Mouse (Mus musculus) macrophage (primary cell): ENCODE measurements around the gene Ifit1bl1. TPM values are rescaled to one million over a fixed set of nuclear protein-coding genes. Genes with fewer than 3 reads are reported as not detected.
"Not testable (repeated sequence)": the region's sequence is repeated elsewhere in the genome, so short reads cannot be mapped to it uniquely, and the experiment has no call there.

Experiments
- H3K27ac ChIP-seq: fragments of 350-480 bp; formaldehyde crosslinking; 2 replicates; pipeline ENCODE4 v1.9.0; 2021
- H3K36me3 ChIP-seq: fragments of 350-480 bp; formaldehyde crosslinking; 2 replicates; pipeline ENCODE4 v1.9.0; 2021; ENCODE audit errors: inconsistent target
- H3K4me3 ChIP-seq: fragments of 350-480 bp; formaldehyde crosslinking; 2 replicates; pipeline ENCODE4 v1.9.0; 2021; ENCODE audit errors: inconsistent target
- H3K79me2 ChIP-seq: fragments of 350-480 bp; formaldehyde crosslinking; 2 replicates; pipeline ENCODE4 v1.9.0; 2021; ENCODE audit errors: inconsistent target
- WGBS: methylation state at CpG from one replicate; pipeline ENCODE4 v1.1.7; 2026; ENCODE audit warnings: inconsistent platforms; ENCODE audit not compliant: missing documents; 5-methylcytosine and 5-hydroxymethylcytosine counted together
- polyA plus RNA-seq: library from polyadenylated mRNA; stranded (reverse); fragments of 250-400 nt; gene quantifications from 3 replicates; pipeline ENCODE4 v1.2.4, GENCODE M21; 2018; ENCODE audit warnings: inconsistent platforms

Ifit1bl1 gene
- polyA plus RNA-seq, 1 experiment from 2014 or later: 6.7 TPM

DNA sequence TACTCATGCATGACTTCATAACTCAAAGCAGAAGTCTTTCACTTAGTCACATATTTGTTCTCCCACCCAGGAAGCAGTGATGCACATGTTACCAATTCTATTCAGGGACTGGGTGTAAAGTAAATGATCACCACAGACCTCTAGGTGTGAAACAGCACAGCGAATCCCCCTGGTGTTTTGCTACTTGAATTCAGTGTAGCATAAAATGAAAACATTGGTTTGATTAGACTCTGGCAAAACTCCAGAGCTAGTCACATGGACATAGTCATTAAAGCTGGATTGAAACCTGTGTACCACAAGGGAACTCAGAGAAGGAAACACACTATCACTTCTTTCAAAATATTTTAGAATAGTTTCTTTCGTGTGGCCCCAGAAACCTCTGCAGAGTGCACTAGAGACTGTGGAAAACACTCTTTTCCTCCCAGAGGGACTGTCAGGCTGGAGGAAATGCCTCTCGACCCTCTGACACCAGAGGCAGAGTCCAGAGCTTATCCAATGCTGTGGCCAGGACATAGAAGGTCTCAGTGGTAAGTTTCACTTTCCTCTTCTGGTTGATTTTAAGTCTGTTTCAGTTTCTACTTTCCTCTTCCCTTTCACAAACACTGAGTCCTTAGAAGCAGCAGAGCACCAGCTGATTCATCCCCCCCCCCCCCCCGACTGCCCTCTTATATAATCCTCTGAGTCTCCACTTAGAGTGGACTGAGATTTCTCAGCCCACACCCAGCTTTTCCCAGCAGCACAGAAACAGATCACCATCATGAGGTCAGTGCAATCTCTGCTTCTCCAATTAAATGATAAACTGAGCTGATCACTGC is 5.7 kb upstream of the Ifit1bl1 start, which contains the start of gene Ifit3b:
Gene Ifit3b, plus strand, starts transcription at position 734 of the 815 bp plus-strand sequence.
- H3K36me3 ChIP-seq: not testable (repeated sequence)
- peak within 1 kb of the TSS; percentile 9 for H3K4me3 ChIP-seq
- H3K79me2 ChIP-seq: peaks cover 32% of the 10 kb centered on the region; the same call in 1 of the 2 replicates
- WGBS: 34% methylated on average over 3 of the region's 4 CpGs
- H3K27ac ChIP-seq: peak within 1 kb of the TSS; percentile 84

DNA sequence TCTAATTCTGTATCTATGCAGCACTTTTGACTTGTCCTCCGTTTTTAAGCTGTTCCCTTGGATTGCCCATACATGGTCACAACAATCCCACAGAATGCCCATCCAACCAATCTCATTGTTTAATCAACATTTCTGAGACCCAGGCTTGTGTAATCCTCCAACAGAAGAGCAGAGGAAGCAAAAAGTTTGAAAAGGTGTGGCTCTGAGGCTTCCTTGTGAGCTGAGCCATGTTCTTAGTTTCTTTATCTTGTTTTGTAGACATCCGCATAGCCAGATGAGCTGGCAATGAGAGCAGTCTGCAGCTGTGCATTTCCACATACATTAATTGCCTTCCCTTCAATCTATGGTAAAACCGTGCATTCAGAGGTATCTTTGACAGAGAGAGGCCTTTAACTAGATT is 3.7 kb upstream of the Ifit1bl1 start:
- Histone ChIP-seq H3K27ac (no peak overlapping the region), H3K36me3 (no peaks in the 10 kb centered on the region), H3K79me2 (peaks cover 34% of the 10 kb centered on the region; the same call in 1 of the 2 replicates), H3K4me3 (no peak overlapping the region)
- WGBS: 92% methylated on average over 3 of the region's 3 CpGs

DNA sequence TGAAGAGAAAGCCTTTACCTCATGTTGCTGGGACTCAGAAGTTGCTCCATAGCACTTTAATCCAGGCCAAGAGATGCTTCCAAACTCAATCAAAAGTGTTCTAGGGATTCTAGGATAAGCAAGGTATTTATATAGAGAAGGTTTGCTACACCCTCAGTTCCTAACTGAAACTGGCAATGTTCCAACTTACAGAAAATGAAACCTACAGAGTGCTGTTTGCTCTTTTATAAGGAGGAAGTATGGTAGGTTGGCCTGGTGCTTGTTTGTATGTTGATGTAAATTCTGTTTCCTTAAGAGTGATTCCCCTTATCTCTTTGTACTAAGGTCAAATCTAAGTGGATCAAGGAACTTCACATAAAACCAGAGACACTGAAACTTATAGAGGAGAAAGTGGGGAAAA is 2.5 kb downstream of the Ifit1bl1 start:
- H3K36me3 ChIP-seq: peaks cover 19% of the 10 kb centered on the region

DNA sequence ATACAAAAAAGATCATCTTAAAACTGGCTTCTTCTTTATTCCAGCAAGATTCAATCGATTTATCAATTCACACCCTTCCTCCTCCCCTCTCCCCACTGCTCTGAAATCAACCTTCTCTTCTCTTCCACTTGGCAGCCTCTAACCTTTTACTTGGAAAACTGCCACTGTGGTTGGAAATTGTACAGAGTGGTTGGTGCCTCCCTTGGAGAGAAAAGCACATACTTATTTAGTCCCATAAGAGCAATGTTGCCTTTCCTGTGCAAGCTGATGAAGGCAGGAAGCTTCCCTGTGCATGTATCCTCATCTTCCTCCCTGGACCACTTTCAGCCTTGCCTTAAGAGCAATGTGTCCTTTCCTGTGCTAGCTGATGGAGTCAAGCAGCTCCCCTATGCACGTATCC is 3.4 kb downstream of the Ifit1bl1 start:
- Histone ChIP-seq H3K27ac (no peak overlapping the region), H3K4me3 (no peak overlapping the region), H3K36me3 (peaks cover 28% of the 10 kb centered on the region), H3K79me2 (peaks cover 43% of the 10 kb centered on the region; the same call in 1 of the 2 replicates)
- 80% methylated on average over 2 of the region's 2 CpGs for WGBS

More for the DNA sequence above, 2.5 kb downstream of the Ifit1bl1 start:
- not testable (repeated sequence) for H3K27ac ChIP-seq, H3K4me3 ChIP-seq
- peaks cover 43% of the 10 kb centered on the region; the same call in 1 of the 2 replicates for H3K79me2 ChIP-seq

DNA sequence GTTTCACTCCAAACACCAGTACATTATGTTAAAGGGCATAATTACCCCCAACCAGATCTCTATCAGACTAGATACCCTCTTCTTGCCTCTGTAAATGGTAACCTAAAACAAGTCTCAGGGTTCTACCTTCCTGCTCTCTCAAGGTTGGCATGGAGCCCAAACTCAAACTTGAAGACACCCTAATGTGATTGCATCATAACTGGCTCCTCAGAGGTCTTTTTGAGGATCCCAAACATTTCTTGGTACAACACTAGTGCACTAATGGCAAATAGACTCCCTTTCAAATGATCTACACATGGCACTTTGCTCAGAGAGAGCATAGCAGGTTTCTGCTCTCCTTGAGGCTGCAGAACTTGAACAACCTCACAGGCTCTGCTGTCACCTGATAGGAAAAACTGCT is 4.9 kb downstream of the Ifit1bl1 start:
- H3K36me3 ChIP-seq: peaks cover 37% of the 10 kb centered on the region
- peaks cover 42% of the 10 kb centered on the region; the same call in 1 of the 2 replicates for H3K79me2 ChIP-seq
- no peak overlapping the region for H3K27ac ChIP-seq
- H3K4me3 ChIP-seq: no peak overlapping the region

DNA sequence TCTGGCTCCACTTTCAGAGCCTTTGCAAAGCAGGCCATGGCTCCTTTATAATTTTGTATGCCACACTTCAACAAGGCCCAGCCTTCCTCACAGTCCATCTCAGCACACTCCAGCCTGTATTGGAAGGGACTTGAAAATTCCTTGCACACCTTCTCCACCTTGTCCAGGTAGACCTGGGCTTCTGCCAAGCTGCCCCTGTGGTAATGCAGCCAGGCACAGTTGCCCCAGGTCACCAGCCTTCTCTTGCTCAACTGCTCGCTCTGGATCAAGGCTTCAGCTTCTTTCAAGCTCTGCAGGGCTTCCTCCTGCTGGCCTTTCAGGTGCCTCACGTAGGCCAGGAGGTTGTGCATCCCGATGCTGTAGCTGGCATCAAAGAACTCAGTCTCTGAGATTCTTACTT is 7.2 kb downstream of the Ifit1bl1 start:
- H3K79me2 ChIP-seq: peaks cover 33% of the 10 kb centered on the region; the same call in 1 of the 2 replicates
- not testable (repeated sequence) for H3K27ac ChIP-seq, H3K4me3 ChIP-seq
- H3K36me3 ChIP-seq: peaks cover 37% of the 10 kb centered on the region
- 95% methylated on average over 3 of the region's 3 CpGs for WGBS

DNA sequence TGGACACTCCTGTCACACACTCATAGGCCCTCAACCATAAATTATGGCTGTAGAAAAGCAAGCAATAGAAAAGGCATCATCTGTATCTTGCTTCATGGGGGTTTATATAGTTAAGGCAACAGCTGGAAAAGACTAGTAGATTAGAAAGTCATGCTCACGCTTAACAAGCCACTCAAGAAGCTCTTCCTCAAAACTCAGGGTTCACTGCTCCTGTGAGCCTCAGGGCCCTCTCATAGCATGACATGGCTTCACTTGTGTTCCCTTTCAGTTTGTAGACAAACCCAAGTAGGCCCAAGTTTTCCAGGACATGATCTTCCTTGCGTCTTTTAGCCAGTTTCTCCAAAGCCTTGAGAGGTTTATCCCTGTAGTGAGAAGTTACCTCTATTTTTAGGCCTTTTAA is 8.3 kb downstream of the Ifit1bl1 start:
- Histone ChIP-seq H3K27ac (no peak overlapping the region), H3K79me2 (peaks cover 28% of the 10 kb centered on the region; the same call in 1 of the 2 replicates), H3K36me3 (peaks cover 48% of the 10 kb centered on the region), H3K4me3 (no peak overlapping the region)
- 94% methylated on average over 2 of the region's 2 CpGs for whole genome bisulfite sequencing

DNA sequence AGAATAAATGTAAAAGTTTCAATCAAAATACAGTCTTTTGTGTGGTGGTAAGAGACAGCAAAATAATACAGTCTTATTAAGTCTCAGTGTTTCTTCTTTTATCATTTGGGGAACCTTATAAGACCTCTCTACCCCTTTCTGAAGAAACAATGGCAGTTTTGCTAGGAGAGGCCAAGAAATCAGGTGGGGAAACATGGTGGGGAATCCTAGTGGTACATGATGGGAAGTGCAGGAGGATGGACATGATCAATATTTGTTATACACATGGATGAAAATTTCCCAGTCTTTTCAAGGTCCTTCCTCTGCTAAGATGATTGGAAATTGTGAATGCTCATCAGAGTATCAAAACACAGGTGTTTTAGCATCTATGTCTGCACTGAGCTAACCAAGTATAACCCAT is 12.8 kb downstream of the Ifit1bl1 start:
- H3K4me3 ChIP-seq: no peak overlapping the region
- peaks cover 44% of the 10 kb centered on the region; the same call in 1 of the 2 replicates for H3K79me2 ChIP-seq
- no peak overlapping the region for H3K27ac ChIP-seq
- peaks cover 44% of the 10 kb centered on the region for H3K36me3 ChIP-seq

DNA sequence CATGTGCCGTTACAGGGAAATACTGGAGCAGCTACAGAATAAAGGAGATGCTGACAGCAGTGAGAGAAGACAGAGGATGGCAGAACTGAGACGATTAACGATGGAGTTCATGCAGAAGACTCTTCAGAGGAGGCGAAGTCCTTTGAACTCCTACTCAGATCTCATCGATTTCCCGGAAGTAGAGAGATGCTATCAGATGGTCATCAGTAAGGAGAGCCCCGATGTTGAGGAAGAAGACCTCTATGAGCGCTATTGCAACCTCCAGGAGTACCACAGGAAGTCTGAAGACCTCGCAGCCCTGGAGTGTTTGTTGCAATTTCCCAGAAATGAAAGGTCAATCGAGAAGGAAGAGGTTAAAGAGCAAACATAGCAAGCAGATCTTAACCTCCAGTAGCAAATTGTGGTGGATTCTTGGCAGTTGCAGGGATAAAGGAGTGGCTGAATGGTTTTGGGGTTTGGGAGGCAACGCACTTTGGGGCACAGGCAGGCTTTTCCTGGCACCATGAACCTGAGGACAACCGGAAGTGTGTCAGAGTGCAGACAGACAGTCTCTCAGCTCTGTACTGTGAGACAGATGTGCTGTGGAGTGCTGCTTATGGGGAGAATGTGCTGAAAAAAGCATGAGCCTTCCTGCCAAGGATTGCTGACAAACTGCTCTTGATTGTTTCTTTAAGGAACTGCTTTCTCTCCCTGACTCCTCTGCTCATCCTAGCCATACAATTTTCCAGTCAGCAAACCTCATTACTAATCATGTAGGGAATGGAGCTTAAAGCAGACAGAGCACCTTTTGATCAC is 13.7 kb downstream of the Ifit1bl1 start:
- 72% methylated on average over 5 of the region's 12 CpGs for WGBS
- not testable (repeated sequence) for H3K27ac ChIP-seq, H3K4me3 ChIP-seq
- Histone ChIP-seq H3K79me2 (peaks cover 49% of the 10 kb centered on the region; the same call in 1 of the 2 replicates), H3K36me3 (peaks cover 36% of the 10 kb centered on the region)

DNA sequence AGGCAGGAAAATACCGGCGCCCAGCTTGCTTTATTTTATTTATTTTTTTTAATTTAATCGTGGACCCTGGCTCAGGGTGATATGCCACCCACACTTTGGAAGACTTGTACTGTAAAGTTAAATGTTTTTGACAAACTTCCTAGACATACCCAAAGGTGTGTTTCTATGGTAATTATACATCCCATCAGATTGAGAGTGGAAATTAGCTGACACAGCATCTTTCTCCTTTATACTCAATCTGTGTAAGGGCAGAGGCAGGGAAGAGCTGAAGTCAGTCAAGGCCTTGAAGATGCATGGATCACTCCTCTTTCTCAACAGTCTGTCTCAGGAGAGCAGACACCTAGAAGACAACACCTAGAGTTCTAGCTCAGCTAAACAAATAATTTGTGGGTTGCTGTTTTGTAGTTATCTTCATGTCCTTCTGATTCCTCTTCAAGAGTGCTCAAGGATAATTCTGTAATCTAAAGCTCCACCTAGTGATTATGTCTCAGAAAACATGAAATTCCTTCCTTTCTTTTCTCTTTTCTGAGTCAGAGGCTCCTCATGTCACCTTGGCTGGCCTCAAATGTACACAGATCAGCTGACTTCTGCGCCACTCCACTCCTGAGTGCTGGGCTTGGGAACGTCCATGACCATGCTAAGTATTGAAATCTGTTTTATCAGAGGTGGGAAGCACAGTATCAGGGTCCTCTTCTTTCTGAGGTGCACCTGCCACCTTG is 15.9 kb downstream of the Ifit1bl1 start:
- Histone ChIP-seq H3K79me2 (peaks cover 49% of the 10 kb centered on the region; the same call in 1 of the 2 replicates), H3K36me3 (peaks cover 30% of the 10 kb centered on the region), H3K4me3 (peak overlapping the region; percentile 25; the same call in 1 of the 2 replicates)
- H3K27ac ChIP-seq: not testable (repeated sequence)
- 80% methylated on average over 5 of the region's 5 CpGs for WGBS

DNA sequence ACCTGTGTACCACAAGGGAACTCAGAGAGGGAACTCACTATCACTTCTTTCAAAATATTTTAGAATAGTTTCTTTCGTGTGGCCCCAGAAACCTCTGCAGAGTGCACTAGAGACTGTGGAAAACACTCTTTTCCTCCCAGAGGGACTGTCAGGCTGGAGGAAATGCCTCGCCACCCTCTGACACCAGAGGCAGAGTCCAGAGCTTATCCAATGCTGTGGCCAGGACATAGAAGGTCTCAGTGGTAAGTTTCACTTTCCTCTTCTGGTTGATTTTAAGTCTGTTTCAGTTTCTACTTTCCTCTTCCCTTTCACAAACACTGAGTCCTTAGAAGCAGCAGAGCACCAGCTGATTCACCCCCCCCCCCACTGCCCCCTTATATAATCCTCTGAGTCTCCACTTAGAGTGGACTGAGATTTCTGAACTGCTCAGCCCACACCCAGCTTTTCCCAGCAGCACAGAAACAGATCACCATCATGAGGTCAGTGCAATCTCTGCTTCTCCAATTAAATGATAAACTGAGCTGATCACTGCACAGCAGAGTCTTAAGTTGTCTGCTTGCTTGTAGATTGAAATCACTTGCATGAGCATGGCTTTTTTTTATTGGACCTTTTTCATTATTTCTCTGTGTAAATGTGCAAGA is 18.5 kb downstream of the Ifit1bl1 start, which contains the start of gene Ifit3:
Gene Ifit3, plus strand, starts transcription at position 406 of the 641 bp plus-strand sequence.
- Histone ChIP-seq H3K36me3 (peaks cover 17% of the 10 kb centered on the region), H3K27ac (peak within 1 kb of the TSS; percentile 65), H3K79me2 (peaks cover 45% of the 10 kb centered on the region; the same call in 1 of the 2 replicates), H3K4me3 (peak within 1 kb of the TSS; percentile 25)
- 6% methylated on average over 2 of the region's 2 CpGs for WGBS

DNA sequence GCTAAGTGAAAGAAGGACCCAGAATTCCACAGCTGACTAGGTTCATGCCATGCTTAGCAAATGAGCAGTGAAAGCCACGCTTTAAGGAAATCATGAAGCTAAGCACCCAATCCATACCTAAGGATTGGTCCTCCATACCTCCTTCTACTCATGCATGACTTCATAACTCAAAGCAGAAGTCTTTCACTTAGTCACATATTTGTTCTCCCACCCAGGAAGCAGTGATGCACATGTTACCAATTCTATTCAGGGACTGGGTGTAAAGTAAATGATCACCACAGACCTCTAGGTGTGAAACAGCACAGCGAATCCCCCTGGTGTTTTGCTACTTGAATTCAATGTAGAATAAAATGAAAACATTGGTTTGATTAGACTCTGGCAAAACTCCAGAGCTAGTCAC is 19.1 kb downstream of the Ifit1bl1 start:
- Histone ChIP-seq H3K36me3 (peaks cover 14% of the 10 kb centered on the region), H3K79me2 (peaks cover 42% of the 10 kb centered on the region; the same call in 1 of the 2 replicates), H3K27ac (peak overlapping the region; percentile 65)
- WGBS: 83% methylated on average over 1 of the region's 2 CpGs
- H3K4me3 ChIP-seq: not testable (repeated sequence)

DNA sequence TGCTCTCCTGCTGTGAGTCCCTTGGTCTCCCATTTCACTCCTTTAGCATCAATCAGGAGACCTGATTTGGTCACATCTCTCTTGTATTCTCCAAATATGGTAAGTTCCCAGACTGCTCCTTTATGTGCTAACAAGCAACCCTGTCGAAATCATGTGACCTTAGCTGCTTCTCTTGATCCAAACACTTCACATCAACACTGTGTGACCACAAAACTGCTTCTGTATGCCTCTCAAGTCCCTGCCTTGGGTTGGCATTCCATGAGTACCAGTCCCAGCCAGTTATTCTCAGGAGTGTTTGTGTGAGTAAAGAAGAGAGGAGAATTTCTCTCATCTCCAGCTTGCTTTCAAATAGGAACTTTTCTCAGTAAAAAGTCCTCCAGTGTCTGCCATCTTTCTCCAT is 24.6 kb downstream of the Ifit1bl1 start:
- Histone ChIP-seq H3K4me3 (no peak overlapping the region), H3K27ac (no peak overlapping the region), H3K79me2 (peaks cover 28% of the 10 kb centered on the region; the same call in 1 of the 2 replicates), H3K36me3 (peaks cover 39% of the 10 kb centered on the region)
- WGBS: 100% methylated on average over 1 of the region's 1 CpGs

DNA sequence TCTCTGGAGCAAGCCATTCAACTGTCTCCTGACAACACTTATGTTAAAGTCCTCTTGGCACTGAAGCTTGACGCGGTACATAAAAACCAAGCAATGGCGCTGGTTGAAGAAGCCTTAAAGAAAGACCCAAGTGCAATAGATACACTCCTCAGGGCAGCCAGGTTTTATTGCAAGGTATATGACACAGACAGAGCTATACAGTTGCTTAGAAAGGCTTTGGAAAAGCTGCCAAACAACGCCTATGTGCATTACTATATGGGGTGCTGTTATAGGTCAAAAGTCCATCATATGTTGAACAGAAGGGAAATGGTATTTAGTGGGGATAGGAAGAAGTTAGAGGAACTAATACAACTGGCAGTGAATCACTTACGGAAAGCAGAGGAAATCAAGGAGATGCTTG is 28.1 kb downstream of the Ifit1bl1 start:
- Histone ChIP-seq H3K4me3 (no peak overlapping the region), H3K79me2 (peaks cover 62% of the 10 kb centered on the region), H3K36me3 (peaks cover 39% of the 10 kb centered on the region), H3K27ac (no peak overlapping the region)
- 94% methylated on average over 5 of the region's 5 CpGs for WGBS
